Mouse (Mus musculus) lung, adult 2 months (tissue): ENCODE data around the gene Plekhg6.

ENCODE experiments used
- CTCF ChIP-seq: fragments of 200-500 bp; IDR thresholded peaks from 2 replicates; pipeline ENCODE4 v1.5.1; 2011; ENCODE audit warnings: mild to moderate bottlenecking, low read length, control low read depth; ENCODE audit not compliant: insufficient read depth
- POLR2A ChIP-seq: fragments of 200-500 bp; IDR thresholded peaks from 2 replicates; pipeline ENCODE4 v1.6.1; 2011; ENCODE audit warnings: low read depth, mild to moderate bottlenecking, control low read depth, low read length, borderline replicate concordance; ENCODE audit errors: extremely low read depth

GRCm38 (mm10) chr6:125357334-125357733 lies 23.3 kb downstream of the Plekhg6 start:
- TF ChIP-seq POLR2A, result no peak
- no peak for TF ChIP-seq CTCF
